Mouse (Mus musculus) liver, embryonic 14.5 days (tissue): ENCODE results near the gene Grip1. TPM values are rescaled to one million over a fixed set of nuclear protein-coding genes. Genes with fewer than 3 reads are reported as not detected.

Experiments
- ATAC-seq: fragments of 200-750 bp; cut with Nextera tagmentation; 2 replicates; pipeline ENCODE4 v1.8.0; 2017; ENCODE audit warnings: moderate number of reproducible peaks, mild to moderate bottlenecking, moderate library complexity; ENCODE audit not compliant: insufficient read depth
- DNase-seq, 3 experiments: peaks; one replicate each; pipeline ENCODE4 v3.0.0-alpha.2; 2012 to 2013; ENCODE audit warnings: low read depth in 3 of 3, low spot score in 3 of 3
- H3K27ac ChIP-seq: fragments of 300-500 bp; sonication (generic); 2 replicates; pipeline ENCODE4 v1.5.1; 2014; ENCODE audit warnings: moderate library complexity, mild to moderate bottlenecking, control low read depth, inconsistent platforms
- H3K27me3 ChIP-seq: fragments of 300-500 bp; sonication (generic); 2 replicates; pipeline ENCODE4 v1.6.1; 2014; ENCODE audit warnings: mild to moderate bottlenecking, low read length, moderate library complexity; ENCODE audit not compliant: control insufficient read depth, insufficient read depth
- H3K36me3 ChIP-seq: fragments of 300-500 bp; sonication (generic); replicated peaks from 2 replicates; pipeline ENCODE4 v1.6.1; 2014; ENCODE audit warnings: low read depth; ENCODE audit not compliant: control insufficient read depth, insufficient read depth
- H3K4me1 ChIP-seq, 2 experiments: fragments of 200-500 bp in 1 of 2; fragments of 300-500 bp in 1 of 2; sonication (generic) in 1 of 2; replicated peaks; 2 replicates each; pipeline ENCODE4 v1.6.1; 2012 to 2014; ENCODE audit warnings: antibody characterized with exemption in 1 of 2, inconsistent platforms in 1 of 2, low read length in 1 of 2; ENCODE audit not compliant: control insufficient read depth in 2 of 2, insufficient read depth in 2 of 2
- H3K4me2 ChIP-seq: fragments of 300-500 bp; sonication (generic); 2 replicates; pipeline ENCODE4 v1.6.1; 2014; ENCODE audit warnings: low read depth, mild to moderate bottlenecking, control low read depth, moderate library complexity
- H3K4me3 ChIP-seq, 2 experiments: fragments of 200-500 bp in 1 of 2; fragments of 300-500 bp in 1 of 2; sonication (generic) in 1 of 2; 2 replicates each; pipeline ENCODE4 v1.5.1; 2012 to 2014; ENCODE audit warnings: low read depth in 2 of 2, low read length in 2 of 2, mild to moderate bottlenecking in 2 of 2, control low read depth in 1 of 2, inconsistent platforms in 1 of 2, moderate library complexity in 1 of 2; ENCODE audit not compliant: insufficient read depth in 1 of 2
- H3K9ac ChIP-seq: fragments of 300-500 bp; sonication (generic); replicated peaks from 2 replicates; pipeline ENCODE4 v1.6.1; 2014; ENCODE audit warnings: mild to moderate bottlenecking, control low read depth, moderate library complexity
- H3K9me3 ChIP-seq: fragments of 300-500 bp; sonication (generic); 2 replicates; pipeline ENCODE4 v1.6.1; 2016; ENCODE audit warnings: low read length, mixed read lengths; ENCODE audit not compliant: control insufficient read depth
- CTCF ChIP-seq: IDR thresholded peaks from 2 replicates; pipeline ENCODE4 v1.5.1; 2016; ENCODE audit warnings: antibody characterized with exemption, low read depth, control low read depth
- EP300 ChIP-seq: IDR thresholded peaks from 2 replicates; pipeline ENCODE4 v1.6.1; 2016; ENCODE audit warnings: antibody characterized with exemption, low read depth
- WGBS: fragments of 180-500 bp; shearing (Covaris S2); extraction: QIAGEN DNeasy Blood & Tissue Kit; methylation state at CpG from one replicate; pipeline ENCODE4 v1.1.7; 2014; ENCODE audit not compliant: insufficient replicate concordance; 5-methylcytosine and 5-hydroxymethylcytosine counted together
- polyA plus RNA-seq, 2 experiments: library from polyadenylated mRNA; depleted of rRNA in 1 of 2; stranded (reverse) in 1 of 2; unstranded in 1 of 2; fragments of >200 nt; fragmentation: Nextera tagmentation in 1 of 2; extraction: Ambion mirVana in 1 of 2; gene quantifications; 2 replicates each; pipeline versions ENCODE4 v1.2.1 to v1.2.3; 2012 to 2014

Grip1 gene
- polyA plus RNA-seq, 2 experiments: 0.37 to 0.56 TPM

- no peak for DNase-seq
- no peak overlapping the region for H3K4me3 ChIP-seq
- H3K27me3 ChIP-seq: no peaks in the 10 kb centered on the region
- TF ChIP-seq EP300: no peak
- no peak for TF ChIP-seq CTCF
- H3K9ac ChIP-seq: no peak overlapping the region
- no peak overlapping the region for H3K4me2 ChIP-seq
- no peaks in the 10 kb centered on the region for H3K9me3 ChIP-seq
- no peak overlapping the region for H3K27ac ChIP-seq
- H3K36me3 ChIP-seq: no peaks in the 10 kb centered on the region
- no peak for ATAC-seq
- H3K4me1 ChIP-seq: peaks cover 0 to 2% of the 10 kb centered on the region in 2 experiments; a peak in 1 of 4 replicates
- 65% methylated on average over 6 of the region's 6 CpGs for WGBS
These were observed 153.9 kb downstream of the Grip1 start for GRCm38 (mm10) chr10:119607501-119607900.

DNA sequence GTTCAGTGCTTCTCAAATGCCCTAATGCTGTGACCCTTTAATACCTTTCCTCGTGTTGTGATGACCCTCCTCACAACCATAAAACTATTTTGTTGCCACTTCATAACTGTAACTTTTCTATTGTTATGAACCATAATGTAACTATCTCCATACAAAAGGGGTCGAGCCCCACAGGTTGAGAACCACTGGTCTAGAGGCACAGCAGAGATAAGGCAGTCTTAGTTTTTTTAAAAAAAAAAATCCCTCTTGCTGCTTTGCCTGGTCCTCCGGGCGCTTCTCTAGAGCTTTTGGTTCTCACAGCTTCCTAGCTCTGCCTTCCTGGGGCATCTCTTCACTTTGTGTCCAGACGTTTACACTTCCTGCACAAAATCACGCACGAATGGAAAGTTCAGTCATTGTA lies 155.4 kb downstream of the Grip1 start:
- no peak for DNase-seq
- Histone ChIP-seq H3K27ac (no peak overlapping the region), H3K9me3 (no peaks in the 10 kb centered on the region), H3K27me3 (no peaks in the 10 kb centered on the region), H3K36me3 (no peaks in the 10 kb centered on the region), H3K9ac (no peak overlapping the region), H3K4me2 (no peak overlapping the region), H3K4me3 (no peak overlapping the region), H3K4me1 (peaks cover 0 to 2% of the 10 kb centered on the region in 2 experiments; a peak in 1 of 4 replicates)
- TF ChIP-seq EP300 (no peak), CTCF (no peak)
- no peak for ATAC-seq
- 58% methylated on average over 7 of the region's 7 CpGs for WGBS

- Histone ChIP-seq H3K9me3 (no peaks in the 10 kb centered on the region), H3K27me3 (no peaks in the 10 kb centered on the region), H3K36me3 (no peaks in the 10 kb centered on the region), H3K4me3 (no peak overlapping the region), H3K27ac (no peak overlapping the region), H3K4me2 (no peak overlapping the region), H3K9ac (no peak overlapping the region), H3K4me1 (peaks cover 0 to 5% of the 10 kb centered on the region in 2 experiments; a peak in 2 of 4 replicates)
- 36% methylated on average over 9 of the region's 9 CpGs for WGBS
- DNase-seq: peak in 1 of 3 experiments; percentile 1
- ATAC-seq: no peak
- TF ChIP-seq CTCF (peak; percentile 38), EP300 (no peak)
These were observed 156.8 kb downstream of the Grip1 start for GRCm38 (mm10) chr10:119610279-119610895.

DNA sequence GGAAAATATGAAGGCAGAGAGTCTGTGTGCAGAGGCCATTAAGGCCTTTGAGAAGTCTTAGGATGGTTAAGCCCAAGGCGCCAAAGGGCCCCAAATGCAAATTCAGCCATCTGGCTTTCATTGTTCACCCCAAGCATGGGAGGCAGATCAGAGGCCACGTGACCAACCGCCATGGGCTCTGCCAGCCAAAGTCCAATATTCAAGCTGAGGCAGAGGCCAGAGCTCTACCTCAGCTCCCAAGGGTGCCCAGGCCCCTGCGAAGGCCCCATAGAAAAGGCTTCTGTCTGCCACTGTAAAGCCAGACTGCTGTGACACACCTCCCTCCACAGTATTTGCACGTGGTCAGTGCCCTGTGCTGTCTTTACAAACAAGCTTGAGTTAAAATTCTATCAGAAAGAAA lies 158.4 kb downstream of the Grip1 start:
- Histone ChIP-seq H3K27me3 (no peaks in the 10 kb centered on the region), H3K36me3 (no peaks in the 10 kb centered on the region), H3K4me2 (no peak overlapping the region), H3K9me3 (no peaks in the 10 kb centered on the region), H3K4me1 (peaks cover 0 to 9% of the 10 kb centered on the region in 2 experiments; a peak in 2 of 4 replicates), H3K27ac (no peak overlapping the region), H3K4me3 (no peak overlapping the region), H3K9ac (no peak overlapping the region)
- 60% methylated on average over 5 of the region's 5 CpGs for WGBS
- TF ChIP-seq CTCF: no peak
- TF ChIP-seq EP300: no peak
- no peak for ATAC-seq
- no peak for DNase-seq

GRCm38 (mm10) chr10:119614726-119615125 lies 161.1 kb downstream of the Grip1 start:
- Histone ChIP-seq H3K9ac (no peak overlapping the region), H3K27me3 (no peaks in the 10 kb centered on the region), H3K36me3 (no peaks in the 10 kb centered on the region), H3K4me2 (no peak overlapping the region), H3K9me3 (no peaks in the 10 kb centered on the region), H3K27ac (no peak overlapping the region), H3K4me3 (no peak overlapping the region), H3K4me1 (peaks cover 0 to 9% of the 10 kb centered on the region in 2 experiments; a peak in 2 of 4 replicates)
- no peak for DNase-seq
- no peak for ATAC-seq
- TF ChIP-seq CTCF (no peak), EP300 (no peak)
- 37% methylated on average over 7 of the region's 7 CpGs for WGBS
